Mouse (Mus musculus): ENCODE data around the gene Zfp108.

Gene Zfp108

DNA sequence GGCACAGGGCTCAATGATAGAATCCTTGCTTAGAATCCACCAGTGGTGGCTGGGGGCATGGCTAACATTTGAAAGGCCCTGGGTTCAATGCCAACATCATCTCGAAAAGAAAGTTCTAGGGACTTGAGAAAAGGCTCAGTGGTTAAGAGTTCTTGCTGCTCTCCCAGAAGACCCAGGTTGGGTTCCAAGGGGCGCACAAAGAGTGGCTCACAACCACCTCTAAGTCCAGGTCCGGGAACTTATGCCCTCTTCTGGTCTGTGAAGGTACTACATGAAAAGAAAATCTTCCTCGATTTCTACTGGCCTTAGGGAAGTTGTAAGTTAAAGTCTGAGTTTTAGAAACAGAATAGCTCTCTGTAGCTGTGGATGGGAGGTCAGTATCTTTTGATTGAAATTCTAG is 31.5 kb downstream of the Zfp108 start:
- DNase-seq (ENCODE audit: low read depth, low spot score) = no peak

GRCm38 (mm10) chr7:24286916-24287315 is 32.3 kb downstream of the Zfp108 start:
- DNase-seq (ENCODE audit: low read depth, low spot score) = no peak

- peak; percentile 58 for DNase-seq (ENCODE audit: low read depth, low spot score)
Observed at GRCm38 (mm10) chr7:24287670-24288069, 33.1 kb downstream of the Zfp108 start.

GRCm38 (mm10) chr7:24288512-24288911 is 33.9 kb downstream of the Zfp108 start:
- no peak for DNase-seq (ENCODE audit: low read depth, low spot score)

- no peak for DNase-seq (ENCODE audit: low read depth, low spot score)
Observed at GRCm38 (mm10) chr7:24290106-24290693, 35.6 kb downstream of the Zfp108 start.

DNA sequence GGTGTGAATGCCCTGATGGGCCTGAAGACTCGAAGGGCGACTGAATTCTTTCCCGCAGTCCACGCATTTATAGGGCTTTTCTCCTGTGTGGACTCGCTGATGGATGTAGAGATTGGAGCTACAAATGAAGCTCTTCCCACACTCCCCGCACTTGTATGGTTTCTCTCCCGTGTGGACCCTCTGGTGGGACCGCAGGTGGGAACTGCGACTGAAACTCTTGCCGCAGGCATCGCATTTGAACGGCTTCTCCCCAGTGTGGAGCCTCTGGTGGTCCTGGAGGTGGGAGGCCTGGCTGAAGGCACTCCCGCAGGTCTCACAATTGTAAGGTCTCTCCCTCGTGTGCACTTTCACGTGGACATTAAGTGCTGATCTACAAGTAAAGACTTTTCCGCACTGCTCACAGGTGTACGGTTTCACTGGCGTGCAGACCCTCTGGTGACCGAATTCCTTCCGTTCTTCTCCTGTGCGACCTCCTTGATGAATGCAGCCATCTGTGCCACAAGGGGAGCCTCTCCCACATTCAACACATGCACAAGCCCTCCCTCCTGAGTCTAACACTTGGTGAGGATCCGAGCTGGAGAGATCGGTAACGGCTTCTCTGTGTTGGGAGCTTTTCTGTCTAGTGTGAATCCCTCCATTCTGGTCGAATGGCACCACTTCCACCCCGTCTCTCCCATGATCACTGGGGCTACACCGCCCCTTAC is 36.9 kb downstream of the Zfp108 start:
- DNase-seq (ENCODE audit: low read depth, low spot score) = no peak

- no peak for DNase-seq (ENCODE audit: low read depth, low spot score)
Observed at GRCm38 (mm10) chr7:24293061-24293851, 38.7 kb downstream of the Zfp108 start.

DNA sequence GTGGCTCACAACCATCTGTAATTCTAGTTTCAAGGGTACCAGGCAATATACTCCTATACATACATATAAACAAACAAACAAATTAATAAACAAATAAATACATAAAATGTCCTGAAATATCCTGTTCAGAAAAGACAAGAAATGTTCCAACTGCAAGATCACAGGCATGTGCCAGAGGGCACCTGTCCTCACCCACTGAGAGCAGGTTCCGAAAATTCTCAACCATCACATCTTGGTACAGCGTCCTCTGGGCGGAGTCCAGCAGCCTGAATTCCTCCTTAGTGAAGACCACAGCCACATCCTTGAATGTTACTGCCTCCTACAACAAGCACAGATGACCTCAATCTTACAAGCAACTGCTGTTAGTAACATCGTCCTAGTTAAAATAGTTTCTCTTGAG is 40.2 kb downstream of the Zfp108 start:
- DNase-seq (ENCODE audit: low read depth, low spot score) = no peak

DNA sequence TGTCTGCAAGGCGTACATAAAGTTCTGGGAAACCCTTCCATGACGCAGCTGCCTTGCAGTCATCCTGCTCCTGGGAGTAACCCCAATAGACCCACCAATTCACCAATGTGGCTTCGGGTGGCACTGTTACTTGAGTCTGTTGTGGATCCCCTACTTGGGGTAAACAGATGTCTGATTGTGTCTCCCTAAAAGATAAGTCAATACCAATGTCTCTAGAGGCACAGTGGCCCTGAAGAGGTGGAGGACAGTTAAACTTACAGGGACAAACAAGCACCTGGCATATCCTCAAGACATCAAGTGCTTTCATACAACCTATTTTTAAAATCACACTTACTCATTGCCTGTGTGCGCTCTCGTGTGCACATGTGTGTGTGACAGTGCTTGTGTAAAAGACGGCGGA is 40.8 kb downstream of the Zfp108 start:
- no peak for DNase-seq (ENCODE audit: low read depth, low spot score)

DNA sequence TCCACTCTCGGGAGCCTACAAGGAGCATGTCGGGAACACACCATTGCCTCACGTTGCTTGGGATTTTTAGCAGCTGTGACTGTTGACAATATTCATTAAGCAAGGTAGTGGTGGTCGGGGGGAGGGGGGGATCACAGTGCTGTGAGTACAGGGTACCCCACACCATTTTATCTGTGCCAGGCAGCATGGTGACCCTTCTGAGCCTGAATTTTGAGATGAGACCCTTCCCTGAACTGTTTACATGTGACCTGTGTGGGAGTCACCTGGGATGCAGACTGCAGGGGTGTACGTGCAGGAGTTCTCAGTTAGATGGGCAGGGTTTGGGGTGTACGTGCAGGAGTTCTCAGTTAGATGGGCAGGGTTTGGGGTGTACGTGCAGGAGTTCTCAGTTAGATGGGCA is 41.8 kb downstream of the Zfp108 start:
- no peak for DNase-seq (ENCODE audit: low read depth, low spot score)

DNA sequence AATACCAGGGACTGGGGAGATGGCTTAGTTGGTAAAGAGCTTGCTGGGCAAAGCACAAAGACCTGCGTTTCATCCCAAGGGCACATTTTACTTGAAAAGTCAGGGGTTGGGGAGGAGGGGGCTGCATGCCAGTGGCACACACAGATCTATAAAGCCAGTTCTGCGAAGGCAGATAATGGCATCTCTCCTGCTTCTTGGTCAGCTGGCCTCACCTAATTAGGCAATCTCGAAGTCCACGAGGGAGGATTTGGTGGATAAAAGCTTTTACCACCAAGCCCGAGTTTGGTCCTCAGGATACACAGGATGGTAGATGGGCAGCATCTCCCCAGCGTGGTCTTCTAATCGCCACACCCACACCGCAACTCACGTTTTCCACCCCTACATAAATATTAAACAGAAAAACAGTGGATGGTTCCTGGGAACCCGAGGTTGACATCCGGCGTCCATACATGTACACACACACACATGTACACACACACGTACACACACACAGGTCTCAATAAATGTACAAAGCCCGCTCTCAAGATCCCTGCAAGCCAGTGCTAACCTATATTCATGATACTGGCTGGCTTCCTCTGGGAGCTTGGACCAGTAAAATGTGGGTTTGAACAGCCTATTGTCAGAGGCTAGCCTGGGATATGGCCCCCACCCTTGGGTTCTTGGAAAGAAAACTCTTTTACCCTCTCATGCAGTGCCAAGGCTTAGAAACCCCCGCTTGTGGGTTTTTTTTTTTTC is 42.9 kb downstream of the Zfp108 start:
- DNase-seq (ENCODE audit: low read depth, low spot score) = no peak

DNA sequence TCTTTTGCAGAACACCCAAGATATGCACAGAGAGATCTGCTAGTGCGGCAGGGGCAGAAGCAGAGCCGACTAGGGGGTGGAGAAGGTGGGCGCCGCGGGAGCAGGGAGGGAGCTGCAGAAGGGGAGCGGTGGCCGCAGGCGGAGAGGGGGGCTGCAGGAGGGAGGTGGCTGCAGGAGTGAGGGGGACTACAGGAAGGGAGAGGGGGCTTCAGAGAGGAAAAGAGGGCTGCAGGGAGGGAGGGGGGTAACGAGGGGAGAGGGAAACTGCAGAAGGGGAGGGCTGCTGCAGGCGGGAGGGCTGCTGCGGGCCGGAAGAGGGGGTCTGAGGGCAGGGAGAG is 44.0 kb downstream of the Zfp108 start:
- DNase-seq (ENCODE audit: low read depth, low spot score) = no peak

GRCm38 (mm10) chr7:24298973-24299708 is 44.5 kb downstream of the Zfp108 start:
- DNase-seq (ENCODE audit: low read depth, low spot score) = peak; percentile 96

DNA sequence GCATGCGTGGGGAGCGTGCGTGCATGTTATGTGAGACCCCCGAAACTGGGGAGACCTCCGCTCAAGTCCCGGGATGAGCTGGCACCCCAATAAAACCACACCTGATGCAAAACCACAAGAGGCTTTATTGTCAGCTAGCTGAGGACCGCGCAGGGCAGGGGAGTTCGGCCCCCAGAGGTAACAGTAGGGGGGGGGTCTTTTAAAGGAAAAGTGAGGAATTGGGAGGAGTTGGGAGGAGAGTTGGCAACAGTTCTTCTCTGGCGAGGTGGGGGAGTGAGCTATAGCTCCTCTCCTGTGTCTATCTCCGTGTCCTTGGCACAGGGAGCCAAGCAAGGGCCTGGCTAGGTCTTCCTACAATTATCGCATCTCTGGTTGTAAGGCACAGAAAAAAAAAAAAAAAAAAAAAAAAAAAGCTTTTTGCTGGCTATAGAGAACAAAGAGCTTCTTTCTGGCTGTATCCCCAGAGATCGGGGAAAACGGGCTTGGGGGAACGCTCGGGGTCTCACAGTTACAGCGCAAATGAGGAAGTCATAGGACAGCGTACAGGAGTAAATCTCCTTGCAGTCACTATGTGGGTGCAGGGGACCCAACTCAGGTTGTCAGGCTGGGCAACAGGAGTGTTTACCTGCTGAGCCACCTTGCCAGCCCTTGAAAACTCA is 45.4 kb downstream of the Zfp108 start:
- no peak for DNase-seq (ENCODE audit: low read depth, low spot score)

GRCm38 (mm10) chr7:24300771-24301282 is 46.2 kb downstream of the Zfp108 start, which contains the start of gene Zfp61:
Gene Zfp61, minus strand, starts transcription at chr7:24301232.
- DNase-seq (ENCODE audit: low read depth, low spot score) = no peak
